Mouse (Mus musculus) hindbrain, postnatal 0 days (tissue): Measurements from ENCODE around the gene Stx3. TPM values are rescaled to one million over a fixed set of nuclear protein-coding genes. Genes with fewer than 3 reads are reported as not detected.

Experiments
- ATAC-seq: fragments of 200-750 bp; cut with Nextera tagmentation; 2 replicates; pipeline ENCODE4 v1.8.0; 2017; ENCODE audit warnings: mild to moderate bottlenecking, moderate TSS enrichment, moderate library complexity
- DNase-seq: peaks from one replicate; pipeline ENCODE4 v3.0.0-alpha.2; 2015; ENCODE audit warnings: low spot score
- H3K27ac ChIP-seq: fragments of 300-500 bp; sonication (generic); 2 replicates; pipeline ENCODE4 v1.5.1; 2014; ENCODE audit warnings: mild to moderate bottlenecking
- H3K27me3 ChIP-seq: fragments of 300-500 bp; sonication (generic); 2 replicates; pipeline ENCODE4 v1.6.1; 2014; ENCODE audit warnings: low read length, mixed read lengths; ENCODE audit not compliant: insufficient read depth
- H3K36me3 ChIP-seq: fragments of 300-500 bp; sonication (generic); 2 replicates; pipeline ENCODE4 v1.6.1; 2014; ENCODE audit warnings: low read length, mixed read lengths; ENCODE audit not compliant: insufficient read depth
- H3K4me1 ChIP-seq: fragments of 300-500 bp; sonication (generic); 2 replicates; pipeline ENCODE4 v1.6.1; 2014; ENCODE audit warnings: antibody characterized with exemption, low read length, mixed read lengths; ENCODE audit not compliant: insufficient read depth
- H3K4me2 ChIP-seq: fragments of 300-500 bp; sonication (generic); 2 replicates; pipeline ENCODE4 v1.6.1; 2014; ENCODE audit warnings: low read depth, mild to moderate bottlenecking, low read length, moderate library complexity, mixed read lengths
- H3K4me3 ChIP-seq: fragments of 300-500 bp; sonication (generic); 2 replicates; pipeline ENCODE4 v1.5.1; 2014; ENCODE audit warnings: low read length
- H3K9ac ChIP-seq: fragments of 300-500 bp; sonication (generic); replicated peaks from 2 replicates; pipeline ENCODE4 v1.6.1; 2014; ENCODE audit warnings: mild to moderate bottlenecking, low read length, moderate library complexity, mixed read lengths
- H3K9me3 ChIP-seq: fragments of 300-500 bp; sonication (generic); 2 replicates; pipeline ENCODE4 v1.6.1; 2016; ENCODE audit warnings: low read length, mixed read lengths
- CTCF ChIP-seq: IDR thresholded peaks from 2 replicates; pipeline ENCODE4 v1.5.1; 2016; ENCODE audit warnings: antibody characterized with exemption, control low read depth, low read depth
- WGBS: fragments of 180-500 bp; shearing (Covaris S2); extraction: QIAGEN DNeasy Blood & Tissue Kit; methylation state at CpG from one replicate; pipeline ENCODE4 v1.1.7; 2014; 5-methylcytosine and 5-hydroxymethylcytosine counted together
- polyA plus RNA-seq: library from polyadenylated mRNA; unstranded; fragments of >200 nt; fragmentation: Nextera tagmentation; extraction: Ambion mirVana; gene quantifications from 2 replicates; pipeline ENCODE4 v1.2.1, GENCODE M21; 2015
- total RNA-seq: library from RNA; depleted of rRNA; stranded (reverse); fragments of >200 nt; gene quantifications from 2 replicates; pipeline ENCODE4 v1.2.3, GENCODE M21; 2014; rRNA removed

Gene Stx3
- total and polyA plus RNA-seq, 2 experiments from 2014 or later: 16.0 to 25.5 TPM

- H3K27me3 ChIP-seq: no peaks in the 10 kb centered on the region
- 74% methylated on average over 2 of the region's 2 CpGs for WGBS
- H3K4me3 ChIP-seq: no peak within 1 kb of the TSS
- ATAC-seq (no peak), DNase-seq (no peak)
- H3K4me2 ChIP-seq: no peak within 1 kb of the TSS
- no peaks in the 10 kb centered on the region for H3K9me3 ChIP-seq
- H3K9ac ChIP-seq: no peak within 1 kb of the TSS
- H3K27ac ChIP-seq: no peak within 1 kb of the TSS
- H3K36me3 ChIP-seq: no peaks in the 10 kb centered on the region
- no peaks in the 10 kb centered on the region for H3K4me1 ChIP-seq
- TF ChIP-seq CTCF: no peak
These were observed 71.9 kb downstream of the Stx3 start, which contains the start of gene Gif for GRCm38 (mm10) chr19:11747298-11747697. Gene Gif (plus strand): TSS chr19:11747554.

DNA sequence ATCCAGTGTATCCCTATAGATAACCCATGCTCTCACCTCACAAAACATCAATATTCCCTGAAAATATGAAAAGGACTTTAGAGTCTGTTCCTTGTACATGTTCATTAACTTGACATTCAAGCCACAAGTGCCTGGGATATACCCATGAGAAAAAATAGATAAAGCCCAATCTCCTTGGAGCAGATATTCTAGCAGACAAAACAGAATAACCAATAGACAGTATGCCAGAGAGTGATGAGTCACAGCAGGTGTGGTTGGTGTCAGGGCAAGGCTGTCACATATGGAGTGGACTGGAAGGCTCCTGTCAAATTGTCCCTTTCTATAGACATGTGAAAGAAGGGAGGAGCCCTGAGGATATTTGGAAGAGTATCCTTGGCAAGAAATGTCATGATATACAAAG is 73.5 kb downstream of the Stx3 start:
- H3K27me3 ChIP-seq: no peaks in the 10 kb centered on the region
- TF ChIP-seq CTCF: no peak

GRCm38 (mm10) chr19:11736455-11736854 is 82.7 kb downstream of the Stx3 start:
- Histone ChIP-seq H3K4me3 (no peak overlapping the region), H3K9ac (no peak overlapping the region), H3K36me3 (no peaks in the 10 kb centered on the region), H3K27me3 (no peaks in the 10 kb centered on the region), H3K27ac (no peak overlapping the region), H3K4me1 (no peaks in the 10 kb centered on the region), H3K9me3 (no peaks in the 10 kb centered on the region), H3K4me2 (no peak overlapping the region)
- WGBS: 53% methylated on average over 1 of the region's 1 CpGs
- TF ChIP-seq CTCF: no peak
- DNase-seq (no peak), ATAC-seq (no peak)

More for the DNA sequence above, 73.5 kb downstream of the Stx3 start:
- Histone ChIP-seq H3K9me3 (no peaks in the 10 kb centered on the region), H3K9ac (no peak overlapping the region), H3K4me3 (no peak overlapping the region), H3K4me2 (no peak overlapping the region), H3K4me1 (no peaks in the 10 kb centered on the region), H3K36me3 (no peaks in the 10 kb centered on the region), H3K27ac (no peak overlapping the region)
- ATAC-seq (no peak), DNase-seq (no peak)

- Histone ChIP-seq H3K36me3 (no peaks in the 10 kb centered on the region), H3K9ac (no peak overlapping the region), H3K9me3 (no peaks in the 10 kb centered on the region), H3K4me2 (no peak overlapping the region), H3K4me3 (no peak overlapping the region), H3K27me3 (no peaks in the 10 kb centered on the region), H3K4me1 (no peaks in the 10 kb centered on the region), H3K27ac (no peak overlapping the region)
- DNase-seq (no peak), ATAC-seq (no peak)
- WGBS: 81% methylated on average over 1 of the region's 1 CpGs
- TF ChIP-seq CTCF: no peak
These were observed 88.9 kb downstream of the Stx3 start for GRCm38 (mm10) chr19:11730278-11730677.

DNA sequence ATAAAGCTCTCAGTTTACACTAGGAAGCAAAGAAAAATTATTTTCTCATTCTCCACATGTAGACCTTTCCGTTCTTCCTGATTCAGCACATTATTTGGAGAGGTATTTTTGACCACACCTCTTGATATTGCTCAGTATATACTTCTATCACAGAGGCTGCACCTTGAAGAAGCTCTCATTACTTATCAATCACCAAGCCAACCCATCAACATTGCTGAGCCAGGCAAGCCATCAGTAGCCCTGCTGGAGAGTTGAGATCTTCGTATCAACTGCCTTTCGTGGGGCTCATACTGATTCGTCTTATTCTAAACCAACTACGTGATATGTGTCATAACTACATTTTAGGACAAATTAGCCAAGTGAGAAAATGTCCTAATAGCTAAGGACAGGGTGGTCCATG is 91.9 kb downstream of the Stx3 start:
- Histone ChIP-seq H3K4me1 (no peaks in the 10 kb centered on the region), H3K36me3 (no peaks in the 10 kb centered on the region), H3K27ac (no peak overlapping the region), H3K4me2 (no peak overlapping the region), H3K4me3 (no peak overlapping the region), H3K9me3 (no peaks in the 10 kb centered on the region), H3K9ac (no peak overlapping the region), H3K27me3 (no peaks in the 10 kb centered on the region)
- TF ChIP-seq CTCF: no peak
- ATAC-seq: no peak
- no peak for DNase-seq
- WGBS: 95% methylated on average over 5 of the region's 5 CpGs

DNA sequence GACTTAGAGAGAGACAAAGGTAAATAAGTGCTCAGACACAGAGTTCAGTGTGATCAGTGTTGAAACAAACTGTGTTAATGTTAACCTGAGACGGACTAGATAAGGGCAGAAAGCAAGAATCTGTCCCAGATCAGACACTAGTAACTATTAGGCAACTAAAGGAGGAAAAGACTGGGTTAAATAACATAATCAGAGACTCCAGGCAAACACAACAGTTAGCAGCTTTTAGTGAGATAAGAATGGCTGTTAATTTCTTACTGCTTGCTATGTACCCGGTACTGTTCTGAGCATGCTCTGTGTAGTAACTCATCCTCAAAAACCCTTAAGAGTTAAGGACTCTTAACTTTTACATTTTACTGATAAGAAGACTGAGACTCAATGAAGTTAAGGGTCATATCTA is 93.3 kb downstream of the Stx3 start:
- no peak for DNase-seq
- no peak for TF ChIP-seq CTCF
- Histone ChIP-seq H3K27ac (no peak overlapping the region), H3K9me3 (no peaks in the 10 kb centered on the region), H3K9ac (no peak overlapping the region), H3K4me3 (no peak overlapping the region), H3K27me3 (no peaks in the 10 kb centered on the region), H3K4me1 (no peaks in the 10 kb centered on the region), H3K4me2 (no peak overlapping the region), H3K36me3 (no peaks in the 10 kb centered on the region)
- WGBS: 88% methylated on average over 2 of the region's 2 CpGs
- no peak for ATAC-seq

Other genes starting within 250 kb of the Stx3 start
- gene Ms4a6d, start 214.6 kb downstream of the Stx3 start, total RNA-seq: 3.0 and 3.2 TPM in 2 replicates
- 2.3 and 3.0 TPM in 2 replicates for gene Ms4a6d, start 214.6 kb downstream of the Stx3 start, polyA plus RNA-seq
- 3.7 TPM in 1 of 2 replicates, not detected in the other for gene Ms4a2, start 195.7 kb downstream of the Stx3 start, total RNA-seq
- 0.19 and 0.36 TPM in 2 replicates for gene Ms4a2, start 195.7 kb downstream of the Stx3 start, polyA plus RNA-seq
- gene Ms4a3, start 178.6 kb downstream of the Stx3 start, total RNA-seq: not detected in 2 replicates
- gene Ms4a3, start 178.6 kb downstream of the Stx3 start, polyA plus RNA-seq: not detected in 2 replicates
- gene Oosp2, start 158.8 kb downstream of the Stx3 start, total RNA-seq: not detected in 2 replicates
- gene Oosp2, start 158.8 kb downstream of the Stx3 start, polyA plus RNA-seq: not detected in 2 replicates
- not detected in 2 replicates for gene Oosp1, start 128.3 kb downstream of the Stx3 start, total RNA-seq
- not detected in 2 replicates for gene Oosp1, start 128.3 kb downstream of the Stx3 start, polyA plus RNA-seq
- gene Oosp3, start 122.3 kb downstream of the Stx3 start, total RNA-seq: not detected in 2 replicates
- not detected in 2 replicates for gene Oosp3, start 122.3 kb downstream of the Stx3 start, polyA plus RNA-seq
- not detected in 2 replicates for gene Gif, start 71.8 kb downstream of the Stx3 start, total RNA-seq
- gene Gif, start 71.8 kb downstream of the Stx3 start, polyA plus RNA-seq: not detected in 2 replicates
- 8.8 and 14.4 TPM in 2 replicates for gene Mrpl16, start 49.0 kb downstream of the Stx3 start, total RNA-seq
- 54.2 and 59.1 TPM in 2 replicates for gene Mrpl16, start 49.0 kb downstream of the Stx3 start, polyA plus RNA-seq
- gene Olfr1417, start 19.8 kb upstream of the Stx3 start, total RNA-seq: not detected in 2 replicates
- 0.19 and 0.20 TPM in 2 replicates for gene Olfr1417, start 19.8 kb upstream of the Stx3 start, polyA plus RNA-seq
- not detected in 2 replicates for gene Olfr1418, start 41.7 kb upstream of the Stx3 start, total RNA-seq
- gene Olfr1418, start 41.7 kb upstream of the Stx3 start, polyA plus RNA-seq: not detected in 2 replicates
- gene Olfr1419, start 55.7 kb upstream of the Stx3 start, total RNA-seq: not detected in 2 replicates
- not detected in 2 replicates for gene Olfr1419, start 55.7 kb upstream of the Stx3 start, polyA plus RNA-seq
- not detected in 2 replicates for gene Olfr1420, start 67.2 kb upstream of the Stx3 start, total RNA-seq
- gene Olfr1420, start 67.2 kb upstream of the Stx3 start, polyA plus RNA-seq: not detected in 2 replicates
- gene Patl1, start 93.0 kb upstream of the Stx3 start, total RNA-seq: 11.1 and 12.3 TPM in 2 replicates
- 9.8 and 11.5 TPM in 2 replicates for gene Patl1, start 93.0 kb upstream of the Stx3 start, polyA plus RNA-seq
- 25.5 and 28.0 TPM in 2 replicates for gene Osbp, start 146.5 kb upstream of the Stx3 start, total RNA-seq
- 2.5 and 2.6 TPM in 2 replicates for gene Osbp, start 146.5 kb upstream of the Stx3 start, polyA plus RNA-seq
- not detected in 2 replicates for gene Olfr1423, start 221.9 kb upstream of the Stx3 start, total RNA-seq
- gene Olfr1423, start 221.9 kb upstream of the Stx3 start, polyA plus RNA-seq: not detected in 2 replicates
- gene Olfr1424, start 243.3 kb upstream of the Stx3 start, total RNA-seq: not detected in 2 replicates
- gene Olfr1424, start 243.3 kb upstream of the Stx3 start, polyA plus RNA-seq: not detected in 2 replicates